Mouse (Mus musculus): ENCODE measurements at regions not wholly inside any gene's neighbourhood (a gene's known extent, or its start where the extent isn't known, plus 50 kb on each side); places are given as distances from the start of the nearest gene placed in this dataset.
"Not testable (repeated sequence)": the region's sequence is repeated elsewhere in the genome, so short reads cannot be mapped to it uniquely, and the experiment has no call there.

GRCm38 (mm10) chr17:9066633-9067032, 78.5 kb downstream of the 1700010I14Rik start:
- intact Hi-C loops (cut with DNase I); DNase-seq (ENCODE audit: low spot score in 2 of 2): not testable (repeated sequence)

GRCm38 (mm10) chr17:9068859-9069602, 80.9 kb downstream of the 1700010I14Rik start:
- DNase-seq (ENCODE audit: low spot score in 2 of 2) = no peak
- intact Hi-C loops (cut with DNase I) = no loop called here

- intact Hi-C loops (cut with DNase I) = no loop called here
- no peak for DNase-seq (ENCODE audit: low spot score in 2 of 2)
These were observed 95.5 kb downstream of the 1700010I14Rik start for GRCm38 (mm10) chr17:9083629-9084028.

- intact Hi-C loops (cut with DNase I) = no loop called here
- no peak for DNase-seq (ENCODE audit: low spot score in 2 of 2)
These were observed 139.7 kb downstream of the 1700010I14Rik start for GRCm38 (mm10) chr17:9127866-9128265.

GRCm38 (mm10) chr17:9145605-9146223, 157.6 kb downstream of the 1700010I14Rik start:
- intact Hi-C loops (cut with DNase I) = no loop called here

GRCm38 (mm10) chr17:9150654-9151053, 162.5 kb downstream of the 1700010I14Rik start:
- no peak for DNase-seq (ENCODE audit: low spot score in 2 of 2)
- intact Hi-C loops (cut with DNase I) = no loop called here

More at GRCm38 (mm10) chr17:9145605-9146223, 157.6 kb downstream of the 1700010I14Rik start:
- no peak for DNase-seq (ENCODE audit: low spot score in 2 of 2)

GRCm38 (mm10) chr17:9162148-9162547, 174.0 kb downstream of the 1700010I14Rik start:
- intact Hi-C loops (cut with DNase I) = loop anchor here (10.0 kb wide), 1 partner anchor 1583 kb away; no protein-coding TSS in a partner anchor
- DNase-seq (ENCODE audit: low spot score in 2 of 2) = no peak

GRCm38 (mm10) chr17:9162676-9163075, 174.5 kb downstream of the 1700010I14Rik start:
- DNase-seq (ENCODE audit: low spot score in 2 of 2) = no peak
- intact Hi-C loops (cut with DNase I) = loop anchor here (10.0 kb wide), 1 partner anchor 1582 kb away; no protein-coding TSS in a partner anchor

GRCm38 (mm10) chr17:9163285-9163684, 175.2 kb downstream of the 1700010I14Rik start:
- intact Hi-C loops (cut with DNase I) = loop anchor here (10.0 kb wide), 1 partner anchor 1582 kb away; no protein-coding TSS in a partner anchor
- DNase-seq (ENCODE audit: low spot score in 2 of 2) = no peak

GRCm38 (mm10) chr17:9164501-9164900, 176.4 kb downstream of the 1700010I14Rik start:
- intact Hi-C loops (cut with DNase I) = loop anchor here (10.0 kb wide), 1 partner anchor 1580 kb away; no protein-coding TSS in a partner anchor

GRCm38 (mm10) chr17:9167161-9167560, 179.0 kb downstream of the 1700010I14Rik start:
- DNase-seq (ENCODE audit: low spot score in 2 of 2) = peak; percentile 52 to 67
- intact Hi-C loops (cut with DNase I) = loop anchor here (2.0 to 10.0 kb wide), 3 partner anchors 136 to 1578 kb away; no protein-coding TSS in a partner anchor

More at GRCm38 (mm10) chr17:9164501-9164900, 176.4 kb downstream of the 1700010I14Rik start:
- no peak for DNase-seq (ENCODE audit: low spot score in 2 of 2)

GRCm38 (mm10) chr17:9167571-9168201, 179.6 kb downstream of the 1700010I14Rik start:
- intact Hi-C loops (cut with DNase I) = loop anchor here (2.0 to 10.0 kb wide), 4 partner anchors 137 to 1577 kb away; no protein-coding TSS in a partner anchor
- peak; percentile 36 to 40 for DNase-seq (ENCODE audit: low spot score in 2 of 2)

- DNase-seq (ENCODE audit: low spot score in 2 of 2) = peak; percentile 70 to 73
- intact Hi-C loops (cut with DNase I) = loop anchor here (2.0 to 10.0 kb wide), 3 partner anchors 589 to 1576 kb away; no protein-coding TSS in a partner anchor
These were observed 180.3 kb downstream of the 1700010I14Rik start for GRCm38 (mm10) chr17:9168411-9168810.

GRCm38 (mm10) chr17:9169371-9169770, 181.2 kb downstream of the 1700010I14Rik start:
- intact Hi-C loops (cut with DNase I) = loop anchor here (2.0 to 10.0 kb wide), 3 partner anchors 588 to 1575 kb away; no protein-coding TSS in a partner anchor

GRCm38 (mm10) chr17:9197160-9197559, 209.0 kb downstream of the 1700010I14Rik start:
- intact Hi-C loops (cut with DNase I) = no loop called here
- no peak for DNase-seq (ENCODE audit: low spot score in 2 of 2)

More at GRCm38 (mm10) chr17:9169371-9169770, 181.2 kb downstream of the 1700010I14Rik start:
- peak; percentile 28 to 64 for DNase-seq (ENCODE audit: low spot score in 2 of 2)

- intact Hi-C loops (cut with DNase I) = no loop called here
- DNase-seq (ENCODE audit: low spot score in 2 of 2) = no peak
These were observed 212.3 kb downstream of the 1700010I14Rik start for GRCm38 (mm10) chr17:9200386-9200785.

GRCm38 (mm10) chr17:9202496-9202895, 214.4 kb downstream of the 1700010I14Rik start:
- intact Hi-C loops (cut with DNase I) = no loop called here
- DNase-seq (ENCODE audit: low spot score in 2 of 2) = no peak

GRCm38 (mm10) chr17:9210626-9211025, 211.2 kb upstream of the Gm17728 start:
- intact Hi-C loops (cut with DNase I) = no loop called here
- no peak for DNase-seq (ENCODE audit: low spot score in 2 of 2)

- no peak for DNase-seq (ENCODE audit: low spot score in 2 of 2)
- intact Hi-C loops (cut with DNase I) = no loop called here
These were observed 198.8 kb upstream of the Gm17728 start for GRCm38 (mm10) chr17:9223097-9223496.

Data from left cerebral cortex, postnatal 36 days (tissue).